Mouse (Mus musculus) MEL (cell line): ENCODE measurements around the gene Gtpbp1. TPM values are rescaled to one million over a fixed set of nuclear protein-coding genes. Genes with fewer than 3 reads are reported as not detected.

ENCODE experiments used
- DNase-seq: peaks from one replicate; pipeline ENCODE4 v3.0.0; 2011; ENCODE audit warnings: low read depth, low spot score
- H3K27ac ChIP-seq: 2 replicates; pipeline ENCODE4 v1.5.1; 2012; ENCODE audit warnings: low read depth, mild to moderate bottlenecking, control low read depth, low read length, moderate library complexity; ENCODE audit not compliant: control insufficient read depth
- H3K27me3 ChIP-seq, 2 experiments: fragments of 150-350 bp in 1 of 2; sonication (generic) in 1 of 2; 2 replicates each; pipeline ENCODE4 v1.6.1; 2012; ENCODE audit warnings: low read length in 2 of 2, mild to moderate bottlenecking in 2 of 2, improper control_type of control experiment in 1 of 2, moderate library complexity in 1 of 2; ENCODE audit not compliant: insufficient read depth in 2 of 2, control insufficient read depth in 1 of 2
- H3K36me3 ChIP-seq, 2 experiments: 2 replicates each; pipeline ENCODE4 v1.6.1; 2012 to 2014; ENCODE audit warnings: low read length in 2 of 2, improper control_type of control experiment in 1 of 2, inconsistent platforms in 1 of 2, mild to moderate bottlenecking in 1 of 2; ENCODE audit not compliant: insufficient read depth in 2 of 2, control insufficient read depth in 1 of 2
- H3K4me1 ChIP-seq, 2 experiments: fragments of 150-350 bp in 1 of 2; sonication (generic) in 1 of 2; 2 replicates each; pipeline ENCODE4 v1.6.1; 2012; ENCODE audit warnings: low read length in 2 of 2, improper control_type of control experiment in 1 of 2, mild to moderate bottlenecking in 1 of 2; ENCODE audit not compliant: insufficient read depth in 2 of 2, control insufficient read depth in 1 of 2
- H3K4me3 ChIP-seq, 2 experiments: fragments of 150-350 bp in 1 of 2; sonication (generic) in 1 of 2; 2 replicates each; pipeline ENCODE4 v1.5.1; 2012; ENCODE audit warnings: low read depth in 2 of 2, low read length in 2 of 2, mild to moderate bottlenecking in 2 of 2, moderate library complexity in 2 of 2, control low read depth in 1 of 2, improper control_type of control experiment in 1 of 2; ENCODE audit not compliant: control insufficient read depth in 1 of 2, insufficient read depth in 1 of 2
- H3K79me2 ChIP-seq: 2 replicates; pipeline ENCODE4 v1.6.1; 2012; ENCODE audit warnings: mild to moderate bottlenecking, low read length, moderate library complexity; ENCODE audit not compliant: control insufficient read depth, poor library complexity, insufficient read depth
- H3K9ac ChIP-seq: 2 replicates; pipeline ENCODE4 v1.6.1; 2012; ENCODE audit warnings: low read depth, mild to moderate bottlenecking, control low read depth, low read length, moderate library complexity; ENCODE audit not compliant: control insufficient read depth, poor library complexity, severe bottlenecking
- H3K9me3 ChIP-seq: fragments of 150-350 bp; sonication (generic); replicated peaks from 2 replicates; pipeline ENCODE4 v1.6.1; 2012; ENCODE audit warnings: mild to moderate bottlenecking, low read length, improper control_type of control experiment, moderate library complexity; ENCODE audit not compliant: insufficient read depth
- BHLHE40 ChIP-seq: IDR thresholded peaks from 2 replicates; pipeline ENCODE4 v1.6.1; 2012; ENCODE audit warnings: low read depth, mild to moderate bottlenecking, inconsistent platforms, low read length, improper control_type of control experiment, borderline replicate concordance
- CHD2 ChIP-seq: IDR thresholded peaks from 2 replicates; pipeline ENCODE4 v1.6.1; 2011; ENCODE audit warnings: low read length, improper control_type of control experiment
- CTCF ChIP-seq, 3 experiments: IDR thresholded peaks in 2 of 3; conservative IDR thresholded peaks in 1 of 3; 2 replicates each; pipeline ENCODE4 v1.5.1; 2011 to 2012; ENCODE audit warnings: low read length in 3 of 3, low read depth in 2 of 3, mild to moderate bottlenecking in 2 of 3, improper control_type of control experiment in 1 of 3, inconsistent platforms in 1 of 3, mixed read lengths in 1 of 3, moderate library complexity in 1 of 3; ENCODE audit not compliant: control insufficient read depth in 1 of 3, insufficient read depth in 1 of 3, poor library complexity in 1 of 3, severe bottlenecking in 1 of 3
- E2F4 ChIP-seq: IDR thresholded peaks from 2 replicates; pipeline ENCODE4 v1.6.1; 2011; ENCODE audit warnings: low read depth, low read length, improper control_type of control experiment, borderline replicate concordance
- JUND ChIP-seq: IDR thresholded peaks from 2 replicates; pipeline ENCODE4 v1.6.1; 2011; ENCODE audit warnings: low read depth, mild to moderate bottlenecking, improper control_type of control experiment, low read length
- MXI1 ChIP-seq: IDR thresholded peaks from 2 replicates; pipeline ENCODE4 v1.6.1; 2011; ENCODE audit warnings: mild to moderate bottlenecking, low read depth, low read length, improper control_type of control experiment
- MYB ChIP-seq: IDR thresholded peaks from 2 replicates; pipeline ENCODE4 v1.6.1; 2011; ENCODE audit warnings: mild to moderate bottlenecking, low read depth, low read length, improper control_type of control experiment
- NRF1 ChIP-seq: IDR thresholded peaks from 2 replicates; pipeline ENCODE4 v1.6.1; 2014; ENCODE audit warnings: low read depth, mild to moderate bottlenecking, inconsistent platforms, low read length, improper control_type of control experiment, moderate library complexity; ENCODE audit not compliant: poor library complexity, insufficient read depth, severe bottlenecking
- POLR2A ChIP-seq, 2 experiments: IDR thresholded peaks; 2 replicates each; pipeline ENCODE4 v1.6.1; 2011 to 2012; ENCODE audit warnings: low read length in 2 of 2, mild to moderate bottlenecking in 2 of 2, control low read depth in 1 of 2, improper control_type of control experiment in 1 of 2, low read depth in 1 of 2, moderate library complexity in 1 of 2; ENCODE audit not compliant: control insufficient read depth in 1 of 2, insufficient read depth in 1 of 2, poor library complexity in 1 of 2
- POLR2AphosphoS5 ChIP-seq: IDR thresholded peaks from 2 replicates; pipeline ENCODE4 v1.6.1; 2012; ENCODE audit warnings: low read depth, borderline replicate concordance, mild to moderate bottlenecking, inconsistent platforms, low read length, moderate library complexity, mixed read lengths
- RAD21 ChIP-seq: IDR thresholded peaks from 2 replicates; pipeline ENCODE4 v1.6.1; 2011; ENCODE audit warnings: mild to moderate bottlenecking, low read depth, low read length, improper control_type of control experiment
- RCOR1 ChIP-seq: IDR thresholded peaks from 2 replicates; pipeline ENCODE4 v1.6.1; 2012; ENCODE audit warnings: low read depth, mild to moderate bottlenecking, inconsistent platforms, low read length, improper control_type of control experiment
- SMC3 ChIP-seq: IDR thresholded peaks from 2 replicates; pipeline ENCODE4 v1.6.1; 2011; ENCODE audit warnings: low read depth, low read length, improper control_type of control experiment
- TBP ChIP-seq: IDR thresholded peaks from 2 replicates; pipeline ENCODE4 v1.8.0; 2011; ENCODE audit warnings: low read depth, low read length, improper control_type of control experiment
- USF1 ChIP-seq: IDR thresholded peaks from 2 replicates; pipeline ENCODE4 v1.6.1; 2014; ENCODE audit warnings: low read depth, mild to moderate bottlenecking, inconsistent platforms, low read length, improper control_type of control experiment, moderate library complexity
- ZC3H11A ChIP-seq: IDR thresholded peaks from 2 replicates; pipeline ENCODE4 v1.6.1; 2012; ENCODE audit warnings: low read depth, mild to moderate bottlenecking, inconsistent platforms, low read length, improper control_type of control experiment
- polyA plus RNA-seq, 2 experiments: library from polyadenylated mRNA; stranded (reverse) in 1 of 2; unstranded in 1 of 2; fragments of >175 nt in 1 of 2; fragments of >200 nt in 1 of 2; gene quantifications; 2 replicates each; pipeline versions ENCODE4 v1.2.1 to v1.2.4; 2012; ENCODE audit warnings: low replicate concordance in 2 of 2, low read depth in 1 of 2; ENCODE audit not compliant: insufficient read length in 2 of 2, insufficient read depth in 1 of 2, missing spikeins in 1 of 2
- total RNA-seq: library from RNA; depleted of rRNA; stranded (reverse); fragments of 300-350 nt; gene quantifications from 2 replicates; pipeline ENCODE4 v1.2.3, GENCODE M21; 2012

Gene Gtpbp1
- total and polyA plus RNA-seq, 3 experiments, result 50.3 to 92.2 TPM; not detected in 1

DNA sequence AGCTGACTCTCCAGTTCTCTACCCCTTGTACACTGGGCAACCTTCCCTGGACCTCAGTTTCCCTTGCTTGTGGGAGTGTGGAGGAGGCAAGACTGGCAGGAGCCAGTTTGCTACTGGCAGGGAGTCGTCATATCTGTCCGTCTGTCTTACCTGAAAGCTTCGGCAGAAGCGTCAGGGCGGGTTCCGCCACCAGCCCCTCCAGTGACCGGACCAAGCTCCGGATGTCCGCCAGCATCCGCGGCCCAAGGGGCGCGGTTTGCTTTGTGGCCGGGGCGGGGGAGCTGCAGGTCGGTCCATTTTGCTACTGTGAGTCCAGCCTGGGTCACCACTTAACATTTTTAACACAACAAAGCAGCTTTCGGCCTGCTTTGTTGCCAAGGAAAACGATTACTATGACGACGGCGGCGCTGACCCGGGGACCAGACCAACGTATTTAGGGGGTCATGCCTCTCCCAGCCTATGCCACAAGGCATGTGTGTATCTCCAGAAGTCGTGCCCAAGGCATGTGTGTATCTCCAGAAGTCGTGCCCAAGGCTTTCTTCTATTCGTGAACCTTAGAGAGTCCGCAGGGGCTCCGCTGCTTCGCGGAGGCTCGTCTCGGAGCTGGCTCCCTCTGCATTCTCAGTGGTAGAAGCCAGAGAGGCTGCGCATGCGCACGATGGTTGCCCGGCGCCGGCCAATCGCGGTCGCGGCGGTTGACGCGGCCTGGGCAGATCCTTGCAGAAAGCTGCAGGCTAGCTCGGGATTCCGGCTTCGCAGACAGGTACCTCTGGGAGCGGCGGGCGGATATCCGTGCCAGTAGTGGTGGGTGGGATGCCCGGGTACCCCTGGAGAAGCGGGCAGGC is 31.9 kb upstream of the Gtpbp1 start, which contains the start of the genes Fam227a and Cby1 (continued):
- TF ChIP-seq MYB, result peak; percentile 54
- TF ChIP-seq CHD2, result no peak
- TF ChIP-seq USF1, result no peak
- TF ChIP-seq NRF1, result peak; percentile 99

DNA sequence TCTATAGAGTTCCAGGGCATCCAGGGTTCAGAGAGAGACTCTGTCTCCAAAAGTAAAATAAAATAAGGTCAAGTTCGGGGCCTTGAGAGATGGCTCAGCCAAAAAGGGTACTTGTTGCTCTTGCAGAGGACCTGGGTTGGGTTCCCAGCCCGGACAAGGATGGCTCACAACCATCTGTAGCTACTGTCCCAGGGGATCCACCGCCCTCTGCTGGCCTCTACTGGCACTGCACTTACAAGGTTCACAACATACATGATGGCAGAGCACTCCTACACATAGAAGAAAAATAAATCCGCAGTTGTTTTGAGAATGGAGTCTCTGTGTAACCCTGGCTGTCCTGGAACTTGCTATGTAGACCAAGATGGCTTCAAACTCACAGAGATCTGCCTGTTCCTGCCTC is 28.8 kb upstream of the Gtpbp1 start:
- Histone ChIP-seq H3K27me3 (no peaks in the 10 kb centered on the region), H3K9me3 (no peaks in the 10 kb centered on the region), H3K36me3 (peaks cover 0 to 7% of the 10 kb centered on the region in 2 experiments; a peak in 2 of 4 replicates), H3K4me1 (peaks cover 0 to 8% of the 10 kb centered on the region in 2 experiments; a peak in 2 of 4 replicates), H3K4me3 (no peak overlapping the region), H3K9ac (no peak overlapping the region), H3K79me2 (no peaks in the 10 kb centered on the region; the same call in 1 of the 2 replicates), H3K27ac (no peak overlapping the region)
- peak; percentile 81 for DNase-seq
- TF ChIP-seq SMC3 (peak; percentile 34), POLR2A (IDR thresholded peaks at IDR 0.05; ENCODE audit: control insufficient read depth in 1 of 2, insufficient read depth in 1 of 2, low read depth in 1 of 2, low read length in 2 of 2, poor library complexity in 1 of 2) (no peak), POLR2AphosphoS5 (no peak), ZC3H11A (no peak), MYB (no peak), RAD21 (peak; percentile 38), CTCF (IDR thresholded peaks at IDR 0.05 in 2 of 3, conservative IDR thresholded peaks at IDR 0.05 in 1 of 3; ENCODE audit: control insufficient read depth in 1 of 3, insufficient read depth in 1 of 3, low read depth in 2 of 3, low read length in 3 of 3, poor library complexity in 1 of 3, severe bottlenecking in 1 of 3) (peak; percentile 69 to 81 (median 80))

GRCm38 (mm10) chr15:79664666-79665065 is 26.0 kb upstream of the Gtpbp1 start:
- TF ChIP-seq JUND, result no peak
- no peak for TF ChIP-seq BHLHE40
- TF ChIP-seq TBP, result no peak
- TF ChIP-seq MXI1, result no peak
- TF ChIP-seq RCOR1, result no peak
- TF ChIP-seq MYB, result no peak
- TF ChIP-seq E2F4, result no peak
- Histone ChIP-seq H3K27ac (no peak overlapping the region), H3K79me2 (no peaks in the 10 kb centered on the region), H3K36me3 (peaks cover 0 to 3% of the 10 kb centered on the region in 2 experiments; a peak in 1 of 4 replicates), H3K4me3 (no peak overlapping the region), H3K9ac (no peak overlapping the region), H3K9me3 (no peaks in the 10 kb centered on the region), H3K4me1 (peaks cover 0 to 2% of the 10 kb centered on the region in 2 experiments; a peak in 2 of 4 replicates), H3K27me3 (no peaks in the 10 kb centered on the region)
- no peak for DNase-seq
